Mouse (Mus musculus): ENCODE data around the gene Ttc13.

GRCm38 (mm10) chr8:124641599-124641998 lies 80.2 kb downstream of the Ttc13 start:
- no peak for TF ChIP-seq MAX (IDR thresholded peaks at IDR 0.05; ENCODE audit: low read length)
- no peak for TF ChIP-seq POLR2AphosphoS5 (IDR thresholded peaks at IDR 0.05; ENCODE audit: borderline replicate concordance, low read depth, low read length)
- no peak for TF ChIP-seq KAT2A (conservative IDR thresholded peaks at IDR 0.05; ENCODE audit: low read depth, low read length)
- TF ChIP-seq CTCF (IDR thresholded peaks at IDR 0.05 in 2 of 3, conservative IDR thresholded peaks at IDR 0.05 in 1 of 3; ENCODE audit: control insufficient read depth in 1 of 3, insufficient read depth in 1 of 3, low read depth in 2 of 3, low read length in 3 of 3, poor library complexity in 1 of 3, severe bottlenecking in 1 of 3) = no peak
- TF ChIP-seq GATA1 (IDR thresholded peaks at IDR 0.05; ENCODE audit: low read depth, low read length) = no peak
- no peak for TF ChIP-seq POLR2AphosphoS2 (IDR thresholded peaks at IDR 0.05; ENCODE audit: low read length)
